Mouse (Mus musculus) thymus, adult 2 months (tissue): ENCODE results near the gene 9530077C05Rik.

Source experiments
- CTCF ChIP-seq: fragments of 200-500 bp; IDR thresholded peaks from 2 replicates; pipeline ENCODE4 v1.5.1; 2012; ENCODE audit warnings: mild to moderate bottlenecking, control low read depth, low read length, moderate library complexity, borderline replicate concordance; ENCODE audit not compliant: control insufficient read depth, poor library complexity, insufficient read depth; ENCODE audit errors: extremely low read depth
- POLR2A ChIP-seq: fragments of 200-500 bp; IDR thresholded peaks from 2 replicates; pipeline ENCODE4 v1.6.1; 2012; ENCODE audit warnings: mild to moderate bottlenecking, low read length, control low read depth, moderate library complexity; ENCODE audit not compliant: control insufficient read depth, poor library complexity, insufficient read depth; ENCODE audit errors: extremely low read depth

- TF ChIP-seq POLR2A = no peak
- TF ChIP-seq CTCF = no peak
These were observed 19.1 kb downstream of the 9530077C05Rik start for GRCm38 (mm10) chr9:22430315-22430840.
